Mouse (Mus musculus) liver, embryonic 14.5 days (tissue): ENCODE data around the gene Cd4. TPM values are rescaled to one million over a fixed set of nuclear protein-coding genes. Genes with fewer than 3 reads are reported as not detected.

ENCODE experiments used
- ATAC-seq: fragments of 200-750 bp; cut with Nextera tagmentation; 2 replicates; pipeline ENCODE4 v1.8.0; 2017; ENCODE audit warnings: moderate number of reproducible peaks, mild to moderate bottlenecking, moderate library complexity; ENCODE audit not compliant: insufficient read depth
- DNase-seq, 3 experiments: peaks; one replicate each; pipeline ENCODE4 v3.0.0-alpha.2; 2012 to 2013; ENCODE audit warnings: low read depth in 3 of 3, low spot score in 3 of 3
- H3K27ac ChIP-seq: fragments of 300-500 bp; sonication (generic); 2 replicates; pipeline ENCODE4 v1.5.1; 2014; ENCODE audit warnings: moderate library complexity, mild to moderate bottlenecking, control low read depth, inconsistent platforms
- H3K27me3 ChIP-seq: fragments of 300-500 bp; sonication (generic); 2 replicates; pipeline ENCODE4 v1.6.1; 2014; ENCODE audit warnings: mild to moderate bottlenecking, low read length, moderate library complexity; ENCODE audit not compliant: control insufficient read depth, insufficient read depth
- H3K36me3 ChIP-seq: fragments of 300-500 bp; sonication (generic); replicated peaks from 2 replicates; pipeline ENCODE4 v1.6.1; 2014; ENCODE audit warnings: low read depth; ENCODE audit not compliant: control insufficient read depth, insufficient read depth
- H3K4me1 ChIP-seq, 2 experiments: fragments of 200-500 bp in 1 of 2; fragments of 300-500 bp in 1 of 2; sonication (generic) in 1 of 2; replicated peaks; 2 replicates each; pipeline ENCODE4 v1.6.1; 2012 to 2014; ENCODE audit warnings: antibody characterized with exemption in 1 of 2, inconsistent platforms in 1 of 2, low read length in 1 of 2; ENCODE audit not compliant: control insufficient read depth in 2 of 2, insufficient read depth in 2 of 2
- H3K4me2 ChIP-seq: fragments of 300-500 bp; sonication (generic); 2 replicates; pipeline ENCODE4 v1.6.1; 2014; ENCODE audit warnings: low read depth, mild to moderate bottlenecking, control low read depth, moderate library complexity
- H3K4me3 ChIP-seq, 2 experiments: fragments of 200-500 bp in 1 of 2; fragments of 300-500 bp in 1 of 2; sonication (generic) in 1 of 2; 2 replicates each; pipeline ENCODE4 v1.5.1; 2012 to 2014; ENCODE audit warnings: low read depth in 2 of 2, low read length in 2 of 2, mild to moderate bottlenecking in 2 of 2, control low read depth in 1 of 2, inconsistent platforms in 1 of 2, moderate library complexity in 1 of 2; ENCODE audit not compliant: insufficient read depth in 1 of 2
- H3K9ac ChIP-seq: fragments of 300-500 bp; sonication (generic); replicated peaks from 2 replicates; pipeline ENCODE4 v1.6.1; 2014; ENCODE audit warnings: mild to moderate bottlenecking, control low read depth, moderate library complexity
- H3K9me3 ChIP-seq: fragments of 300-500 bp; sonication (generic); 2 replicates; pipeline ENCODE4 v1.6.1; 2016; ENCODE audit warnings: low read length, mixed read lengths; ENCODE audit not compliant: control insufficient read depth
- CTCF ChIP-seq: IDR thresholded peaks from 2 replicates; pipeline ENCODE4 v1.5.1; 2016; ENCODE audit warnings: antibody characterized with exemption, low read depth, control low read depth
- EP300 ChIP-seq: IDR thresholded peaks from 2 replicates; pipeline ENCODE4 v1.6.1; 2016; ENCODE audit warnings: antibody characterized with exemption, low read depth
- WGBS: fragments of 180-500 bp; shearing (Covaris S2); extraction: QIAGEN DNeasy Blood & Tissue Kit; methylation state at CpG from one replicate; pipeline ENCODE4 v1.1.7; 2014; ENCODE audit not compliant: insufficient replicate concordance; 5-methylcytosine and 5-hydroxymethylcytosine counted together
- polyA plus RNA-seq, 2 experiments: library from polyadenylated mRNA; depleted of rRNA in 1 of 2; stranded (reverse) in 1 of 2; unstranded in 1 of 2; fragments of >200 nt; fragmentation: Nextera tagmentation in 1 of 2; extraction: Ambion mirVana in 1 of 2; gene quantifications; 2 replicates each; pipeline versions ENCODE4 v1.2.1 to v1.2.3; 2012 to 2014

Cd4 gene
- polyA plus RNA-seq, 2 experiments, result 0.03 to 0.07 TPM

- H3K27me3 ChIP-seq, result peaks cover 66% of the 10 kb centered on the region
- no peak for DNase-seq
- no peak overlapping the region for H3K4me3 ChIP-seq
- no peaks in the 10 kb centered on the region for H3K36me3 ChIP-seq
- TF ChIP-seq EP300 (no peak), CTCF (no peak)
- no peak overlapping the region for H3K9ac ChIP-seq
- no peak for ATAC-seq
- H3K9me3 ChIP-seq, result no peaks in the 10 kb centered on the region
- peaks cover 0 to 6% of the 10 kb centered on the region in 2 experiments; a peak in 2 of 4 replicates for H3K4me1 ChIP-seq
- peak overlapping the region; percentile 15; the same call in 1 of the 2 replicates for H3K4me2 ChIP-seq
- H3K27ac ChIP-seq, result no peak overlapping the region
- 22% methylated on average over 13 of the region's 14 CpGs for WGBS
These were observed 31.0 kb upstream of the Cd4 start for GRCm38 (mm10) chr6:124918890-124919627.

GRCm38 (mm10) chr6:124918331-124918690 lies 30.3 kb upstream of the Cd4 start:
- H3K27ac ChIP-seq, result no peak overlapping the region
- ATAC-seq (no peak), DNase-seq (no peak)
- H3K4me1 ChIP-seq, result peaks cover 0 to 6% of the 10 kb centered on the region in 2 experiments; a peak in 2 of 4 replicates
- WGBS, result 15% methylated on average over 7 of the region's 7 CpGs
- H3K36me3 ChIP-seq, result no peaks in the 10 kb centered on the region
- H3K4me2 ChIP-seq, result peak overlapping the region; percentile 83
- TF ChIP-seq CTCF, result no peak
- TF ChIP-seq EP300, result no peak
- peak overlapping the region; percentile 28 to 70; a peak in 3 of 4 replicates for H3K4me3 ChIP-seq
- no peak overlapping the region for H3K9ac ChIP-seq
- H3K27me3 ChIP-seq, result peaks cover 66% of the 10 kb centered on the region
- no peaks in the 10 kb centered on the region for H3K9me3 ChIP-seq

GRCm38 (mm10) chr6:124917518-124918330 lies 29.7 kb upstream of the Cd4 start:
- peak; percentile 51 for ATAC-seq
- peak overlapping the region; percentile 76 for H3K9ac ChIP-seq
- peaks cover 66% of the 10 kb centered on the region for H3K27me3 ChIP-seq
- TF ChIP-seq CTCF (no peak), EP300 (no peak)
- H3K4me2 ChIP-seq, result peak overlapping the region; percentile 83
- no peak overlapping the region; the same call in 1 of the 2 replicates for H3K27ac ChIP-seq
- H3K36me3 ChIP-seq, result no peaks in the 10 kb centered on the region
- no peaks in the 10 kb centered on the region for H3K9me3 ChIP-seq
- peak in 2 of 3 experiments; percentile 35 to 41 for DNase-seq
- WGBS, result under 1% methylated on average over 82 of the region's 89 CpGs
- peak overlapping the region; percentile 58 to 70 for H3K4me3 ChIP-seq
- peaks cover 0 to 6% of the 10 kb centered on the region in 2 experiments; a peak in 2 of 4 replicates for H3K4me1 ChIP-seq

- peaks cover 66% of the 10 kb centered on the region for H3K27me3 ChIP-seq
- DNase-seq (peak in 2 of 3 experiments; percentile 45 to 48), ATAC-seq (peak; percentile 72)
- peaks cover 0 to 6% of the 10 kb centered on the region in 2 experiments; a peak in 2 of 4 replicates for H3K4me1 ChIP-seq
- H3K9ac ChIP-seq, result peak overlapping the region; percentile 76
- no peaks in the 10 kb centered on the region for H3K9me3 ChIP-seq
- WGBS, result 4% methylated on average over 58 of the region's 67 CpGs
- H3K36me3 ChIP-seq, result no peaks in the 10 kb centered on the region
- TF ChIP-seq CTCF (peak; percentile 56), EP300 (no peak)
- peak overlapping the region; percentile 64 to 70 for H3K4me3 ChIP-seq
- H3K4me2 ChIP-seq, result peak overlapping the region; percentile 83
- no peak overlapping the region; the same call in 1 of the 2 replicates for H3K27ac ChIP-seq
These were observed 28.9 kb upstream of the Cd4 start for GRCm38 (mm10) chr6:124916695-124917517.
